ENCODE assay signal across 22 mouse cellular contexts in the genomic region with DNA sequence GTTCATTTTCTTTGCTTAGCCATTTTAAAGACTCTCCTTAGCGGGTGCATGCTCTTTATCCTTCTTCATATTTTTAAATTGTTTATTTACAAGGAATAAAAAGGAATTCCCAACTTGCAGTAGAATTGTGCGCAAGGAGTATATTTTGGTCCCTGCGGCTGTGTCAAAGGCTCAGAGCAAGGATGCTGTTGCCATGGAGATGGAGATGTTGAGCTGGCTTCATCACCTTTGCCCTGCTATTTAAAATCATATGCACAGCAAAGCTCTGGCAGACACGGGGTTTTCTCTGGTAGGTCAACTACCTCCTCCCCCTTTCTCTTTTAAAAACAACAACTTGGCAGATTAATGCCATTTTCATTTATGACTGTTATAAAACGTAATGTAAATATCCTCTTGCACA.
A peak's percentile ranks its signal among the peaks of the same experiment; 100 is the strongest.
DNase-seq lines count a peak whose midpoint lies in the region; ATAC-seq lines count a peak whose summit lies in the region.
"Had no signal": no experiment of that assay in that cellular context is flagged by ENCODE, and none has a peak within 500 bp of the region (broad histone marks: within the 10 kb centered on the region; RNA-seq: fewer than 3 reads in every experiment).

No protein-coding gene starts in this region.

- H3K9ac ChIP-seq in kidney, embryonic 16.5 days (replicated peaks; ENCODE audit: low read length), result no peak overlapping the region
- H3K9ac ChIP-seq in kidney, embryonic 15.5 days, result no peak overlapping the region
- H3K9ac ChIP-seq in neural tube, embryonic 14.5 days (replicated peaks; ENCODE audit: low read depth, low read length), result no peak overlapping the region
- H3K9ac ChIP-seq in neural tube, embryonic 15.5 days (replicated peaks), result no peak overlapping the region
- H3K9ac ChIP-seq: hindbrain, embryonic 13.5 days; intestine, embryonic 15.5 days; limb, embryonic 12.5 days; liver, postnatal 0 days; stomach, embryonic 15.5 days had no signal

- no peak for ATAC-seq in cerebellum, adult (ENCODE audit: insufficient number of reproducible peaks, low FRiP score, low TSS enrichment)
- peak; percentile 49; the same call in 1 of the 2 replicates for ATAC-seq in kidney, embryonic 16.5 days (ENCODE audit: low FRiP score, low TSS enrichment)
- no peak for ATAC-seq in kidney, embryonic 15.5 days (replicated peaks; ENCODE audit: low FRiP score)
- peak; percentile 31; the same call in 1 of the 2 replicates for ATAC-seq in neural tube, embryonic 14.5 days (ENCODE audit: low read depth)
- ATAC-seq in neural tube, embryonic 15.5 days (ENCODE audit: low FRiP score), result no peak
- ATAC-seq: activated CD4-positive, CD25-positive, alpha-beta regulatory T cell, adult 4 months; intestine, embryonic 15.5 days; liver, postnatal 0 days had no signal

- H3K4me1 ChIP-seq in kidney, embryonic 16.5 days (ENCODE audit: insufficient read depth, low read length), result no peaks in the 10 kb centered on the region
- H3K4me1 ChIP-seq in kidney, embryonic 15.5 days, result no peaks in the 10 kb centered on the region
- no peaks in the 10 kb centered on the region for H3K4me1 ChIP-seq in neural tube, embryonic 14.5 days (ENCODE audit: control insufficient read depth, insufficient read depth, low read length)
- H3K4me1 ChIP-seq in neural tube, embryonic 15.5 days, result no peaks in the 10 kb centered on the region
- H3K4me1 ChIP-seq: hindbrain, embryonic 13.5 days; intestine, embryonic 15.5 days; limb, embryonic 12.5 days; stomach, embryonic 15.5 days had no signal

- 57% methylated on average over 5 of the region's 5 CpGs for whole genome bisulfite sequencing in kidney, embryonic 16.5 days
- WGBS in kidney, embryonic 15.5 days, result 52% methylated on average over 5 of the region's 5 CpGs
- WGBS in neural tube, embryonic 14.5 days, result 34% methylated on average over 5 of the region's 5 CpGs
- WGBS in neural tube, embryonic 15.5 days, result 36% methylated on average over 5 of the region's 5 CpGs

- H3K27me3 ChIP-seq in kidney, embryonic 16.5 days (ENCODE audit: insufficient read depth, low read length), result peaks cover 4% of the 10 kb centered on the region; the same call in 1 of the 2 replicates
- 0 out of 2 replicates have a peak, but pooled peaks cover 8% of the 10 kb centered on the region for H3K27me3 ChIP-seq in kidney, embryonic 15.5 days
- no peaks in the 10 kb centered on the region for H3K27me3 ChIP-seq in neural tube, embryonic 14.5 days (ENCODE audit: control insufficient read depth, insufficient read depth, low read length)
- 0 out of 2 replicates have a peak, but pooled peaks cover 3% of the 10 kb centered on the region for H3K27me3 ChIP-seq in neural tube, embryonic 15.5 days (replicated peaks)
- H3K27me3 ChIP-seq: hindbrain, embryonic 13.5 days; intestine, embryonic 15.5 days; stomach, embryonic 15.5 days had no signal

- no peaks in the 10 kb centered on the region for H3K9me3 ChIP-seq in kidney, embryonic 16.5 days (ENCODE audit: low read length)
- no peaks in the 10 kb centered on the region for H3K9me3 ChIP-seq in kidney, embryonic 15.5 days (replicated peaks)
- H3K9me3 ChIP-seq in neural tube, embryonic 14.5 days (ENCODE audit: control insufficient read depth, low read length), result no peaks in the 10 kb centered on the region
- no peaks in the 10 kb centered on the region for H3K9me3 ChIP-seq in neural tube, embryonic 15.5 days (replicated peaks)
- H3K9me3 ChIP-seq: hindbrain, embryonic 13.5 days; intestine, embryonic 15.5 days; limb, embryonic 12.5 days; stomach, embryonic 15.5 days had no signal

- peak; percentile 4 to 6 for DNase-seq in cerebellum, postnatal 10 days
- DNase-seq in ovary, postnatal 14 days (ENCODE audit: low spot score), result no peak
- no peak for DNase-seq in thymus, postnatal 36 days
- DNase-seq: adrenal gland, adult 8-10 months; cerebellum, adult 9-10 months; gastrocnemius, adult 2 months; kidney, adult 9 months; kidney, postnatal 4 days; liver, postnatal 0 days; lung, postnatal 14 days; right cerebral cortex, adult 18-20 months had no signal

- no peak overlapping the region for H3K4me2 ChIP-seq in kidney, embryonic 16.5 days (replicated peaks; ENCODE audit: low read depth, low read length)
- H3K4me2 ChIP-seq in kidney, embryonic 15.5 days, result no peak overlapping the region
- H3K4me2 ChIP-seq in neural tube, embryonic 14.5 days (ENCODE audit: low read depth, low read length), result no peak overlapping the region
- H3K4me2 ChIP-seq in neural tube, embryonic 15.5 days, result no peak overlapping the region
- H3K4me2 ChIP-seq: hindbrain, embryonic 13.5 days; intestine, embryonic 15.5 days; limb, embryonic 12.5 days; liver, embryonic 11.5 days; stomach, embryonic 15.5 days had no signal

- no peak overlapping the region for H3K27ac ChIP-seq in kidney, embryonic 16.5 days (ENCODE audit: low read length)
- no peak overlapping the region for H3K27ac ChIP-seq in kidney, embryonic 15.5 days
- no peak overlapping the region for H3K27ac ChIP-seq in neural tube, embryonic 14.5 days (ENCODE audit: low read depth, low read length)
- no peak overlapping the region for H3K27ac ChIP-seq in neural tube, embryonic 15.5 days (replicated peaks)
- H3K27ac ChIP-seq: gastrocnemius, adult 2 months; hindbrain, embryonic 13.5 days; intestine, embryonic 15.5 days; limb, embryonic 12.5 days; stomach, embryonic 15.5 days had no signal

- no peaks in the 10 kb centered on the region for H3K36me3 ChIP-seq in kidney, embryonic 16.5 days (ENCODE audit: insufficient read depth, low read length)
- H3K36me3 ChIP-seq in kidney, embryonic 15.5 days, result no peaks in the 10 kb centered on the region
- no peaks in the 10 kb centered on the region for H3K36me3 ChIP-seq in neural tube, embryonic 14.5 days (ENCODE audit: control insufficient read depth, insufficient read depth, low read length)
- H3K36me3 ChIP-seq in neural tube, embryonic 15.5 days, result no peaks in the 10 kb centered on the region
- H3K36me3 ChIP-seq: hindbrain, embryonic 13.5 days; intestine, embryonic 15.5 days; limb, embryonic 12.5 days; stomach, embryonic 15.5 days had no signal

- H3K4me3 ChIP-seq in kidney, embryonic 16.5 days (ENCODE audit: low read length), result no peak overlapping the region
- no peak overlapping the region for H3K4me3 ChIP-seq in kidney, embryonic 15.5 days (replicated peaks)
- H3K4me3 ChIP-seq in neural tube, embryonic 14.5 days (ENCODE audit: low read depth, low read length), result no peak overlapping the region
- H3K4me3 ChIP-seq in neural tube, embryonic 15.5 days (replicated peaks), result no peak overlapping the region
- H3K4me3 ChIP-seq: gastrocnemius, adult 2 months; hindbrain, embryonic 13.5 days; intestine, embryonic 15.5 days; limb, embryonic 12.5 days; stomach, embryonic 15.5 days had no signal

Comparison
In these comparisons a context has a peak if more than half of its experiments do, and no peak if none do; other contexts are left out.
1. ATAC-seq: peak in kidney, embryonic 16.5 days (single experiment) and neural tube, embryonic 14.5 days (single experiment); none in cerebellum, adult (single experiment), kidney, embryonic 15.5 days (single experiment) and neural tube, embryonic 15.5 days (single experiment).
2. DNase-seq: peak in cerebellum, postnatal 10 days (2 of 2); none in ovary, postnatal 14 days (single experiment) and thymus, postnatal 36 days (0 of 2).